Mouse (Mus musculus): Measurements from ENCODE around the gene Ackr3. TPM values are rescaled to one million over a fixed set of nuclear protein-coding genes. Genes with fewer than 3 reads are reported as not detected.

Ackr3 gene
- not detected for polyA plus RNA-seq (2017; shearing (Covaris generic))

GRCm38 (mm10) chr1:90203783-90204690 lies at the start of gene Ackr3:
Gene Ackr3 (plus strand): TSS chr1:90203980.

Other genes with a start within 250 kb of the Ackr3 start
- not detected for gene Asb18, start 189.3 kb upstream of the Ackr3 start, polyA plus RNA-seq (2017; shearing (Covaris generic))
- gene Iqca, start 50.6 kb upstream of the Ackr3 start, polyA plus RNA-seq (2017; shearing (Covaris generic)), result not detected